Mouse (Mus musculus): ENCODE data around the gene Gm28551. TPM values are rescaled to one million over a fixed set of nuclear protein-coding genes. Genes with fewer than 3 reads are reported as not detected.
A peak's percentile ranks its signal among the peaks of the same experiment; 100 is the strongest.
"Not testable (repeated sequence)": the region's sequence is repeated elsewhere in the genome, so short reads cannot be mapped to it uniquely, and the experiment has no call there.

The Gm28551 gene
- 1.0 TPM in 2 replicates for polyA plus RNA-seq (2014; fragmentation: Nextera tagmentation; extraction: Ambion mirVana)

DNA sequence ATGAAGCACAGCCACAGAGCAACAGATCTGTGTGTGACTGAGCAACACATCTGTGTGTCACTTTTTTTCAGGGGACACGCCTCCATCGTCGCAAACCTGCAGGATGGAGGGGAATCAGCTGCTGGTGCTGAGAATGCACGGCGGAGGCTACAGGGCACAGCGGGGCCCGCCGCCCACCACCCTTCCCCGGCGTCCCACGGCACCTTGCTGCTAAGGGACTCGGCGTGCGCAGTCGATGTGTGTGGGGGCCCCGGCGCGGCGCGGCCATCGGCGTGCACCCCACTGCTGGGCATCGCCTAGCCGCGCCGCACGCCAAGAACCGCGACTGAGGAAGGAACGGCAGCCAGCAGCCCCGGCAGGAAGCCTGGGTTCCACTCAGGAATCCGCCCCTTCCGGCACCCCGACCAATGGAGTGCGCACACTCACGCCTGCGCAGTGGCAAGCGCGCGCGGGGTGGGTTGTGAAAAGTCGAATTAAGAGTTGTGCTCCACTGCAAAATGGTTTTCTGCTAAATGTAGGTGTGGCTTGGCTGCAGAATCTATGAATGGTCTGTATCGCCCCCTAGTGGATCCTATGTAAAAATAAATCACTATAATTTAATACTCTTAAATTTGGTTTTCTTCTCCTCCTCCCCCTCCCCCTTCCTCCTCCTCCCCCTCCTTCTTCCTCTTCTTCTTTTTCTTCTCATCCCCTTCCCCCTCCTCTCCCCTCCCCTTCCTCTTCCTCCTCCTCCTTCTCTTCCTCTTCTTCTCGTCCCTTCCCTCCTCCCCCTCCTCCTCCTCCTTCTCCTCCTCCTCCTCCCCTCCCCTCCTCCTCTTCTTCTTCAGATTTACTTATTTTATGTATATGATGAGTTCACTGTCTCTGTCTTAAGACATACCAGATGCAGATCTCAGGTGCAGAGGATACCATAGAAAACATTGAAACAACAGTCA, at the start of gene Gm28551, which contains the start of the genes Asdurf and Asnsd1:
TSS of gene Gm28551 (minus strand) at position 341 of the 935 bp plus-strand sequence.
TSS of gene Asdurf (minus strand) at position 293 of the 935 bp plus-strand sequence.
TSS of gene Asnsd1 (minus strand) at position 426 of the 935 bp plus-strand sequence.
- H3K9ac ChIP-seq: peak within 1 kb of the TSS; percentile 88
- DNase-seq (peak; percentile 98), ATAC-seq (ENCODE audit: insufficient read depth) (peak; percentile 100)
- under 1% methylated on average over 44 of the region's 44 CpGs for WGBS
- peaks cover 20% of the 10 kb centered on the region for H3K36me3 ChIP-seq (ENCODE audit: insufficient read depth)
- H3K4me3 ChIP-seq (ENCODE audit: low read depth, low read length): peak within 1 kb of the TSS; percentile 86
- H3K4me1 ChIP-seq (ENCODE audit: insufficient read depth): peaks cover 5% of the 10 kb centered on the region
- H3K27me3 ChIP-seq (ENCODE audit: insufficient read depth, low read length): no peaks in the 10 kb centered on the region
- peak; percentile 65 for TF ChIP-seq CTCF (IDR thresholded peaks at IDR 0.05; ENCODE audit: low read depth)
- no peaks in the 10 kb centered on the region for H3K9me3 ChIP-seq (ENCODE audit: low read depth, low read length)
- peak within 1 kb of the TSS; percentile 69 for H3K4me2 ChIP-seq
- peak within 1 kb of the TSS; percentile 87 for H3K27ac ChIP-seq (ENCODE audit: low read depth)

- H3K4me3 ChIP-seq (ENCODE audit: low read depth, low read length); H3K36me3 ChIP-seq (ENCODE audit: insufficient read depth); H3K4me1 ChIP-seq (ENCODE audit: insufficient read depth); H3K9me3 ChIP-seq (ENCODE audit: low read depth, low read length); H3K27ac ChIP-seq (ENCODE audit: low read depth); H3K27me3 ChIP-seq (ENCODE audit: insufficient read depth, low read length); H3K9ac ChIP-seq: not testable (repeated sequence)
- WGBS: 32% methylated on average over 21 of the region's 21 CpGs
- ATAC-seq (ENCODE audit: insufficient read depth): peak; percentile 47; the same call in 1 of the 2 replicates
- peak overlapping the region; percentile 43; the same call in 1 of the 2 replicates for H3K4me2 ChIP-seq
- DNase-seq: peak; percentile 52
Observed at GRCm38 (mm10) chr1:53393936-53394760, 41.7 kb upstream of the Gm28551 start.

DNA sequence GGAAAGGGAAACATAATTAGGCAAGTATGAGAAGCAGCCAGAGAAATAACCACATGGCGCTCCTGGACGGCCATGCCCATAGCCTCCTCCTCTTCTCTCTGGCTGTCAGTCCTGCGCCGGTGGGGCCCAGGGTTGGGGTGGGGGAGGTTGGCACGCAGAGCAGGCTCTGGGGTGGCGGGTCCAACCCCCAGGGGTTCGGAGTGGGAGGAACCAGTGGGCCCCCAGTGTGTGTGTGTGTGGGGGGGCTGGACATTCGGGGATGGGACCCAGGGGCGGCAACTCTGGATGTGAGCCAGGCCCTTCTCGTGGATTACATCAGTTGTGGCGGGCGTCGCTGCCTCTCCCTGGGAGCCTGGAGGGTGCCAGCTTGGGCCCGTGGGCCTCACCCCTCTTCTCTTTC, 36.3 kb upstream of the Gm28551 start:
- Histone ChIP-seq H3K9me3 (ENCODE audit: low read depth, low read length) (no peaks in the 10 kb centered on the region), H3K27ac (ENCODE audit: low read depth) (no peak overlapping the region), H3K27me3 (ENCODE audit: insufficient read depth, low read length) (no peaks in the 10 kb centered on the region), H3K36me3 (ENCODE audit: insufficient read depth) (no peaks in the 10 kb centered on the region), H3K4me1 (ENCODE audit: insufficient read depth) (no peaks in the 10 kb centered on the region), H3K9ac (no peak overlapping the region), H3K4me2 (no peak overlapping the region), H3K4me3 (ENCODE audit: low read depth, low read length) (no peak overlapping the region)
- 93% methylated on average over 10 of the region's 14 CpGs for WGBS
- no peak for ATAC-seq (ENCODE audit: insufficient read depth)
- TF ChIP-seq CTCF (IDR thresholded peaks at IDR 0.05; ENCODE audit: low read depth): no peak
- DNase-seq: no peak

GRCm38 (mm10) chr1:53384085-53384688, 31.7 kb upstream of the Gm28551 start:
- Histone ChIP-seq H3K4me1 (ENCODE audit: insufficient read depth) (no peaks in the 10 kb centered on the region), H3K9ac (no peak overlapping the region), H3K27me3 (ENCODE audit: insufficient read depth, low read length) (no peaks in the 10 kb centered on the region), H3K9me3 (ENCODE audit: low read depth, low read length) (no peaks in the 10 kb centered on the region), H3K36me3 (ENCODE audit: insufficient read depth) (no peaks in the 10 kb centered on the region), H3K27ac (ENCODE audit: low read depth) (no peak overlapping the region), H3K4me2 (no peak overlapping the region), H3K4me3 (ENCODE audit: low read depth, low read length) (no peak overlapping the region)
- 68% methylated on average over 6 of the region's 6 CpGs for WGBS
- no peak for DNase-seq
- TF ChIP-seq CTCF (IDR thresholded peaks at IDR 0.05; ENCODE audit: low read depth): no peak
- ATAC-seq (ENCODE audit: insufficient read depth): no peak

DNA sequence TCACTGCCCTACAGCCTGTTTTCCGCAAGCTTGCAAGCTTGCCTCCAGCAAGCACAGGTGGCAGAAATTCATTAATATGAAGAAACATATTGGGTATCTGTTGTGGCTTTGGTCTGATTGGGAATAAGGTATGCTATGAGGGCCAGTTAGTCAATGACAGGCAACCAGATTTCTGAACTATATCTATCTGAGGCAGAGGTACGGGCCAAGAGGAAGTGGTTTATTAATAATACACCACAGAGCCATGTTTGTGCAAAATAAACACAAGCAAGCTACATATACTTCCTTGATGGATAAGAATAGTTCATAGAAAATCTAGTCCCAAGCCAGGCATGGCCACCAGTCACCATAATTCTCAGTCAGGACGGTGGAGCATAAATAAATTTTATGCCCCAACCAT, 25.3 kb upstream of the Gm28551 start:
- ATAC-seq (ENCODE audit: insufficient read depth) (no peak), DNase-seq (no peak)
- Histone ChIP-seq H3K4me3 (ENCODE audit: low read depth, low read length) (no peak overlapping the region), H3K9ac (no peak overlapping the region), H3K9me3 (ENCODE audit: low read depth, low read length) (no peaks in the 10 kb centered on the region), H3K27ac (ENCODE audit: low read depth) (no peak overlapping the region), H3K4me1 (ENCODE audit: insufficient read depth) (no peaks in the 10 kb centered on the region), H3K4me2 (no peak overlapping the region), H3K27me3 (ENCODE audit: insufficient read depth, low read length) (no peaks in the 10 kb centered on the region), H3K36me3 (ENCODE audit: insufficient read depth) (no peaks in the 10 kb centered on the region)
- WGBS: 68% methylated on average over 3 of the region's 3 CpGs
- TF ChIP-seq CTCF (IDR thresholded peaks at IDR 0.05; ENCODE audit: low read depth): no peak

DNA sequence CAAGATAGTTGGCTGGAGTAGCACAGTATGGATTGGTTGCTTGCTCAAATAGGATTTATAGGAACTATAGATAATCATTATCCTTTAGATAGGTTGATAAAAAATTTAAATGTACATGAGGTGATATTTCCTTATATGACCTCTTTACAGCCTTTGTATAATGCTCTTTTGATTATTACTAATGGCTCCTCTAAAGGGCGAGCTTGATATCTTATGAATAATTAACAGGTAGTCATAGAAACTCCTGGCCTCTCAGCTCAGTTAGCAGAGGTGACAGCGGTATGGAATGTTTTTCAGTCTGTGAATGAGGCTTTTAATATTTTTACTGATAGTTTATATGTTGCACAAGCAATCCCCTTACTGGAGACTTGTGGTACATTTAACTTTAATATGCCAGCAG, 23.5 kb upstream of the Gm28551 start:
- 75% methylated on average over 2 of the region's 2 CpGs for WGBS
- H3K4me3 ChIP-seq (ENCODE audit: low read depth, low read length); H3K4me2 ChIP-seq; H3K27ac ChIP-seq (ENCODE audit: low read depth); H3K27me3 ChIP-seq (ENCODE audit: insufficient read depth, low read length); H3K9ac ChIP-seq; DNase-seq; H3K9me3 ChIP-seq (ENCODE audit: low read depth, low read length); H3K4me1 ChIP-seq (ENCODE audit: insufficient read depth); H3K36me3 ChIP-seq (ENCODE audit: insufficient read depth); ATAC-seq (ENCODE audit: insufficient read depth): not testable (repeated sequence)
